Mouse (Mus musculus) hindbrain, embryonic 16.5 days (tissue): ENCODE measurements around the gene Vmn1r1. TPM values are rescaled to one million over a fixed set of nuclear protein-coding genes. Genes with fewer than 3 reads are reported as not detected.
"Not testable (repeated sequence)": the region's sequence is repeated elsewhere in the genome, so short reads cannot be mapped to it uniquely, and the experiment has no call there.

Experiments used
- ATAC-seq: fragments of 200-750 bp; cut with Nextera tagmentation; 2 replicates; pipeline ENCODE4 v1.8.0; 2017; ENCODE audit warnings: moderate TSS enrichment, moderate library complexity
- H3K27ac ChIP-seq: fragments of 300-500 bp; sonication (generic); 2 replicates; pipeline ENCODE4 v1.5.1; 2014; ENCODE audit warnings: low read depth, mild to moderate bottlenecking, control low read depth, low read length, moderate library complexity
- H3K27me3 ChIP-seq: fragments of 300-500 bp; sonication (generic); replicated peaks from 2 replicates; pipeline ENCODE4 v1.6.1; 2014; ENCODE audit warnings: low read length; ENCODE audit not compliant: control insufficient read depth, insufficient read depth
- H3K36me3 ChIP-seq: fragments of 300-500 bp; sonication (generic); 2 replicates; pipeline ENCODE4 v1.6.1; 2014; ENCODE audit warnings: mild to moderate bottlenecking, low read length, moderate library complexity, mixed read lengths; ENCODE audit not compliant: control insufficient read depth, insufficient read depth
- H3K4me1 ChIP-seq: fragments of 300-500 bp; sonication (generic); 2 replicates; pipeline ENCODE4 v1.6.1; 2014; ENCODE audit warnings: low read depth, low read length; ENCODE audit not compliant: control insufficient read depth, insufficient read depth
- H3K4me2 ChIP-seq: fragments of 300-500 bp; sonication (generic); 2 replicates; pipeline ENCODE4 v1.6.1; 2014; ENCODE audit warnings: mild to moderate bottlenecking, low read length, control low read depth, moderate library complexity
- H3K4me3 ChIP-seq: fragments of 300-500 bp; sonication (generic); 2 replicates; pipeline ENCODE4 v1.5.1; 2014; ENCODE audit warnings: mild to moderate bottlenecking, low read length, control low read depth, moderate library complexity
- H3K9ac ChIP-seq: fragments of 300-500 bp; sonication (generic); 2 replicates; pipeline ENCODE4 v1.6.1; 2014; ENCODE audit warnings: low read depth, mild to moderate bottlenecking, control low read depth, low read length, moderate library complexity
- H3K9me3 ChIP-seq: fragments of 300-500 bp; sonication (generic); 2 replicates; pipeline ENCODE4 v1.6.1; 2014; ENCODE audit warnings: mild to moderate bottlenecking, low read length, moderate library complexity; ENCODE audit not compliant: control insufficient read depth
- WGBS: fragments of 180-500 bp; shearing (Covaris S2); extraction: QIAGEN DNeasy Blood & Tissue Kit; methylation state at CpG from one replicate; pipeline ENCODE4 v1.1.7; 2014; 5-methylcytosine and 5-hydroxymethylcytosine counted together
- polyA plus RNA-seq: library from polyadenylated mRNA; unstranded; fragments of >200 nt; fragmentation: Nextera tagmentation; extraction: Ambion mirVana; gene quantifications from 2 replicates; pipeline ENCODE4 v1.2.1, GENCODE M21; 2015

The Vmn1r1 gene
- polyA plus RNA-seq: not detected in 2 replicates

GRCm38 (mm10) chr1:182164386-182164785 is at the start of gene Vmn1r1:
TSS of gene Vmn1r1 (minus strand) at chr1:182164486.
- no peaks in the 10 kb centered on the region for H3K36me3 ChIP-seq
- 91% methylated on average over 7 of the region's 7 CpGs for WGBS
- H3K9ac ChIP-seq: no peak within 1 kb of the TSS
- no peaks in the 10 kb centered on the region for H3K27me3 ChIP-seq
- ATAC-seq: no peak
- no peaks in the 10 kb centered on the region for H3K4me1 ChIP-seq
- no peak within 1 kb of the TSS for H3K4me3 ChIP-seq
- H3K4me2 ChIP-seq: no peak within 1 kb of the TSS
- H3K27ac ChIP-seq: no peak within 1 kb of the TSS
- H3K9me3 ChIP-seq: no peaks in the 10 kb centered on the region

DNA sequence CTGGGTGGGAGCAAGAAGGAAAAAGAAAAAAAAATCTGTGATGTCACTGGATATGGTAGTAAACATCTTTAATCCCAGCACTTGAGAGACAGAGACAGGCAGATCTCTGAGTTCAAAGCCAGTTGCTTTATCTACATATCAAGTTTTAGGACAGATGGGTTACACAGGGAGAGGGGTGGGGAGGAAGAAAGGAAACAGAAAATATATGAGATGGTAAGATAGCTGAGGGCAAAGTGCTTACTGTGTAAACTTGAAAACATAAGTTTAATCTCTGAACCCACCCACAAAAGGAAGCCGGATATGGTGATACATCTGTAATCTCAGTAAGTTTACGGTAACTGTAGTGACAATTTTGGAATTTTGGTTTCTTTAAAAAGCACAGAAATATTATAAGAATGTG is 46.0 kb upstream of the Vmn1r1 start:
- Histone ChIP-seq H3K4me2 (no peak overlapping the region), H3K36me3 (no peaks in the 10 kb centered on the region), H3K9ac (no peak overlapping the region), H3K4me1 (no peaks in the 10 kb centered on the region), H3K27ac (no peak overlapping the region), H3K9me3 (no peaks in the 10 kb centered on the region), H3K27me3 (no peaks in the 10 kb centered on the region), H3K4me3 (no peak overlapping the region)
- WGBS: 95% methylated on average over 2 of the region's 2 CpGs
- no peak for ATAC-seq

- no peak for ATAC-seq
These were observed 28.3 kb upstream of the Vmn1r1 start for GRCm38 (mm10) chr1:182192581-182192980.

DNA sequence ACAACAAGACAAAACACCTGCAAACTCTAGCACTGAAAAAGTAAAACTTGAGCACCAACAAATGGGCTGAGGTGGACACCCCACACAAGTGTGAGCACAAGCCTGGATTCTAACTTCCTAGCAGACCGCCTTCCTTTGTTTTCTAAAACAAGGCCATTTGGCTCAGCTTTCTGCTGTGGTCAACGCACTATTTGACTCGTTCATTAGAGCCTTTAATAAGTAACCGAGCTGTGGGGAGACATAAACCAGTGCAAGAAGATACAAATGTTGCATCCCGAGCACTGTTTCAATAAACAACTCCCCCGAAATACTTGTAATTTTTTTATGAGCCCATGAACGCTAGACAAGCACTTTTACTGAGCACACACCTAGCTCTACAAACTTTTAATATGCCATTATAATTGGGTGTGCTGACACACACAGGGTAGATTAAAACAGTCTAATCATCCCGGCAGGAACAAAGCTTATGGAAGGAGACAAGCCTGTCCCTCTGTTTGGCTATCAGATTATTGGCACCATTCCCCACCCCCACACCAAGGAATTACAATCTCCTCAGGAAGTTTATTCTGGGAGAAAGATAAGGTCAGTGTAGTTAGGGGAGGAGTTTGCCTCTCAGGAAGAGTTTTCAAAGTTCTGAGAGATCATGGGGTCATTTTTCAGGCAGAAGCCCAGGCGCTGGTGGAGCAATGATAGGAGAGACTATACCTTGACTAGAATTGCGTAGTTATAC is 27.7 kb upstream of the Vmn1r1 start:
- H3K4me1 ChIP-seq: no peaks in the 10 kb centered on the region
- ATAC-seq: no peak
- 74% methylated on average over 10 of the region's 10 CpGs for WGBS
- 0 out of 2 replicates have a peak, but pooled peaks cover 2% of the 10 kb centered on the region for H3K9me3 ChIP-seq
- H3K4me3 ChIP-seq: no peak overlapping the region
- H3K27me3 ChIP-seq: no peaks in the 10 kb centered on the region
- no peaks in the 10 kb centered on the region for H3K36me3 ChIP-seq
- no peak overlapping the region for H3K9ac ChIP-seq
- H3K27ac ChIP-seq: no peak overlapping the region
- H3K4me2 ChIP-seq: no peak overlapping the region

More at GRCm38 (mm10) chr1:182192581-182192980, 28.3 kb upstream of the Vmn1r1 start:
- H3K36me3 ChIP-seq: no peaks in the 10 kb centered on the region
- no peaks in the 10 kb centered on the region for H3K4me1 ChIP-seq
- H3K4me3 ChIP-seq: no peak overlapping the region
- H3K27me3 ChIP-seq: no peaks in the 10 kb centered on the region
- no peak overlapping the region for H3K9ac ChIP-seq
- H3K9me3 ChIP-seq: 0 out of 2 replicates have a peak, but pooled peaks cover under 1% of the 10 kb centered on the region
- no peak overlapping the region for H3K27ac ChIP-seq
- 73% methylated on average over 1 of the region's 1 CpGs for WGBS
- H3K4me2 ChIP-seq: no peak overlapping the region

DNA sequence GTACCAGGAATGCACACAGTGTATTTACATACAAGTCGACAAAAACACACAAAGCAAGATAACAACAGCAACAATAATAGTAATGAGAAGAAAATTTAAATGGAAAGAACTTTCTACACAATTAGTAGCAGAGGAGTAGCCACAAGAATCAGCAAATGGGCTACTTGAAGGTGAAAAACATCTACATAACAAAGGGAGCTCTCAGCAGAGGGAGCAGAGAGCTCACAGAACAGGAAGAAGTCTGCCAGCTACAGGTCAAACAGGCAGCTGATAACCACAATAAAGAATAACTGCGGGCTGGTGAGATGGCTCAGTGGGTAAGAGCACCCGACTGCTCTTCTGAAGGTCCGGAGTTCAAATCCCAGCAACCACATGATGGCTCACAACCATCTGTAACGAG is 26.9 kb upstream of the Vmn1r1 start:
- 66% methylated on average over 4 of the region's 5 CpGs for WGBS

GRCm38 (mm10) chr1:182189669-182190440 is 25.6 kb upstream of the Vmn1r1 start:
- 69% methylated on average over 3 of the region's 3 CpGs for WGBS
- Histone ChIP-seq H3K9ac (no peak overlapping the region), H3K27me3 (no peaks in the 10 kb centered on the region), H3K9me3 (0 out of 2 replicates have a peak, but pooled peaks cover 2% of the 10 kb centered on the region), H3K4me2 (no peak overlapping the region), H3K27ac (no peak overlapping the region), H3K4me1 (no peaks in the 10 kb centered on the region), H3K36me3 (no peaks in the 10 kb centered on the region), H3K4me3 (no peak overlapping the region)
- ATAC-seq: no peak

More for the DNA sequence above, 26.9 kb upstream of the Vmn1r1 start:
- Histone ChIP-seq H3K4me2 (no peak overlapping the region), H3K36me3 (no peaks in the 10 kb centered on the region), H3K9ac (no peak overlapping the region), H3K9me3 (0 out of 2 replicates have a peak, but pooled peaks cover 2% of the 10 kb centered on the region), H3K27ac (no peak overlapping the region), H3K4me1 (no peaks in the 10 kb centered on the region), H3K4me3 (no peak overlapping the region), H3K27me3 (no peaks in the 10 kb centered on the region)
- ATAC-seq: no peak

- 75% methylated on average over 4 of the region's 4 CpGs for WGBS
- not testable (repeated sequence) for H3K27me3 ChIP-seq, H3K36me3 ChIP-seq, ATAC-seq, H3K4me1 ChIP-seq, H3K4me2 ChIP-seq, H3K27ac ChIP-seq, H3K9ac ChIP-seq, H3K4me3 ChIP-seq, H3K9me3 ChIP-seq
These were observed 18.2 kb upstream of the Vmn1r1 start for GRCm38 (mm10) chr1:182182449-182182848.

- no peak overlapping the region for H3K4me2 ChIP-seq
- H3K27me3 ChIP-seq: no peaks in the 10 kb centered on the region
- H3K27ac ChIP-seq: no peak overlapping the region
- H3K4me1 ChIP-seq: no peaks in the 10 kb centered on the region
- WGBS: 61% methylated on average over 5 of the region's 5 CpGs
- H3K9ac ChIP-seq: no peak overlapping the region
- H3K4me3 ChIP-seq: no peak overlapping the region
- no peaks in the 10 kb centered on the region for H3K9me3 ChIP-seq
- H3K36me3 ChIP-seq: no peaks in the 10 kb centered on the region
- no peak for ATAC-seq
These were observed 17.4 kb upstream of the Vmn1r1 start for GRCm38 (mm10) chr1:182181456-182182305.
